Mouse (Mus musculus) v-Abl transformed pro-B cells (cell line): ENCODE data around the gene Olfr972.
"Not testable (repeated sequence)": the region's sequence is repeated elsewhere in the genome, so short reads cannot be mapped to it uniquely, and the experiment has no call there.

Experiments
- in situ Hi-C, 2 experiments: fragments of 400-800 bp; cut with MboI; formaldehyde crosslinking; loops; one replicate each; pipeline ENCODE4 v1.15.1; 2025; ENCODE audit not compliant: unreplicated experiment in 2 of 2

Gene Olfr972

DNA sequence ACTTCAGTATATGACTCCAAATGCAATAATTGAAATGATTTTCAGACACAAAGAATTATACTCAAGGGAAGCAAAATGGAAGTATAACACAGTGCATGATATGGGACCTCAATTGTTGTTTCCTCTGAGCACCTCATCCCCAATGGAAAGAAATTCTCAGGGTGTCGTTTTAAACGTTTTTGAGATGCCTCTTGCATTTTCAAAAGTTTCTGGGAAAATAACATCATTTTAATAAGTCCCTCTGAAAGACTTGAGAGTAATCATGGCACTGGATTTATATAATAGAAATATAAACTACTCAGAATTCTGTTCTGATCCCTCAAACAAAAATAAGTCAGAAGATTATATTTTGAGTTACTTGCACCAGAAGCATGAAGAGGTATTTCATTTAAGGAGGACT lies at the start of gene Olfr972:
TSS of gene Olfr972 (plus strand) at position 301 of the 400 bp plus-strand sequence.
- in situ Hi-C loops: no loop called here

- in situ Hi-C loops: not testable (repeated sequence)
These were observed 29.6 kb upstream of the Olfr972 start, which contains the start of gene Olfr971 for GRCm38 (mm10) chr9:39836576-39836975. Gene Olfr971, plus strand, starts transcription at chr9:39836876.

DNA sequence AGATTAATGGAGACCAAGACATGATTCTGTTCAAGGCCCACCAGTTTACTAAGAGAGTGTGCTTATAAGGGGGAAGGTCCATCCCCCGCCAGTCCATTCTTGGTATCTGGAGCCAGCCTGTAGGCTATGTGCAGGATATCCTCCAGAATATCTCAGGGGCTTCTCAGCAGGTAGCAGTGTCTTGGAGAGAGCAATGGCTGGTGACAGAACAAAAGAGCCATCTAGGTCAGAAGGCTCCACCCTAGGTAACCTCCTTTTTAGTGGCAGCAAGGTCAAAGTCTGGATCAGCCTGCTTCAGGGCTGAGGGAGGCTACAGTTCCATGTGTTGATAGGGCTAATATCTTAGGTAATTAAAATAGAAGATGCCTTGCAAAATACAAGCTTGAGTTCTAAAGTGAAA lies 5.8 kb downstream of the Olfr972 start:
- in situ Hi-C loops: not testable (repeated sequence)

- in situ Hi-C loops: not testable (repeated sequence)
These were observed 11.5 kb downstream of the Olfr972 start for GRCm38 (mm10) chr9:39877541-39878396.

- in situ Hi-C loops: loop anchor here (10.0 to 25.0 kb wide), 3 partner anchors 70 to 432 kb away; partner anchors contain the start of gene Olfr149 (in 1 of the 2)
These were observed 38.9 kb downstream of the Olfr972 start for GRCm38 (mm10) chr9:39905106-39905505.

GRCm38 (mm10) chr9:39907036-39907435 lies 40.8 kb downstream of the Olfr972 start, which contains the start of gene Olfr229:
Gene Olfr229, plus strand, starts transcription at chr9:39907336.
- in situ Hi-C loops: loop anchor here (10.0 to 25.0 kb wide), 3 partner anchors 68 to 430 kb away; partner anchors contain the start of gene Olfr149 (in 1 of the 2)

- in situ Hi-C loops: loop anchor here (10.0 to 25.0 kb wide), 3 partner anchors 65 to 427 kb away; partner anchors contain the start of gene Olfr149 (in 1 of the 2)
These were observed 43.7 kb downstream of the Olfr972 start for GRCm38 (mm10) chr9:39909939-39910338.
